Mouse (Mus musculus): ENCODE results near the gene Ccl1. TPM values are rescaled to one million over a fixed set of nuclear protein-coding genes. Genes with fewer than 3 reads are reported as not detected.
A peak's percentile ranks its signal among the peaks of the same experiment; 100 is the strongest.

Gene Ccl1
- polyA plus RNA-seq, 1 experiment, result not detected

DNA sequence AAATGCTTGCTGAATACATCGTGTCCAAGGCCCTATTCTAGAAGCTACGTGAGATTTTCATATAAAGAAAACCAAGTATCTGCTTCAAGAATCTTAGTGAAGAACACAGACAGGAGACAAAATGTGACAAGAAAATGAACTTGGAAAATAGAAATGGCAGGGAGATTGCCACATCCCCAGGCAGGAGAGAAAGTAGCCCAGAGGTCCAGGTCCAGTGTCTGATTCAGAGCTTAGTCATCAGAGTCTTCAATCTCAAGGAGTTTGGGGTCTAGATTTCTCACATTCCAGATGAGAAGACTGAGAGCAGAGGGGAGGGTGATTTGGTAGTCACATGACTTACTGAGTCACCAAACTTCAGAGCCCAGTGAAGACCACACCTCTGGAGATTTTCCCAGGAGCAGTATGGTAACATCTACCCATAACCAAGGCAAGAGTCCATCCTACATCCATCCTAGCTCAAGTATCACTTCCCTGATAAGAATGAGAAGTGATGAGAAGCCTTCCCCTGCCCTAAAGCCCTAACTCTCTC, 98.5 kb downstream of the Ccl1 start:
- no peak for DNase-seq (ENCODE audit: low read depth)

DNA sequence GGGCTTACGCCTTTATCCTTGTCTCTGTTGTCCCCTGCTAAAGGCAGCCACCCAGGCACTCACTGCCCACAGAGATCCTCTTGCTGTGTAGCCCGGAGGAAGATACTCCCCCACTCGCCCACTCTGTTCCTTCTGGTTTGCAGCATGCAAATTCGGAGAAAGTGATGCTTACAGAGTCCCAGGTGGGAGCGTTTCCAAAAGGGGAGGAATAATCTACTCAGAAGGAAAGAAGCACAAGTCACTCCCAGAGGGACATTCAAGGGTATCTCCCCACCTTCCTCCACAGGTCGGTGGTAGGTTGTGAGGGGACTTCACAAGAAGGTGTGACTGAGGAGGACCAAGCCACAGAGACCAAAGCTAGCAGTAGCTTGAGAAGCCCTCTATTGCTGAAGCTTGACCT, 100.3 kb downstream of the Ccl1 start:
- no peak for DNase-seq (ENCODE audit: low read depth)

- no peak for DNase-seq (ENCODE audit: low read depth)
Observed at GRCm38 (mm10) chr11:82203706-82204105, 101.8 kb downstream of the Ccl1 start.

- DNase-seq (ENCODE audit: low read depth), result no peak
Observed at GRCm38 (mm10) chr11:82197774-82198173, 107.7 kb downstream of the Ccl1 start.

DNA sequence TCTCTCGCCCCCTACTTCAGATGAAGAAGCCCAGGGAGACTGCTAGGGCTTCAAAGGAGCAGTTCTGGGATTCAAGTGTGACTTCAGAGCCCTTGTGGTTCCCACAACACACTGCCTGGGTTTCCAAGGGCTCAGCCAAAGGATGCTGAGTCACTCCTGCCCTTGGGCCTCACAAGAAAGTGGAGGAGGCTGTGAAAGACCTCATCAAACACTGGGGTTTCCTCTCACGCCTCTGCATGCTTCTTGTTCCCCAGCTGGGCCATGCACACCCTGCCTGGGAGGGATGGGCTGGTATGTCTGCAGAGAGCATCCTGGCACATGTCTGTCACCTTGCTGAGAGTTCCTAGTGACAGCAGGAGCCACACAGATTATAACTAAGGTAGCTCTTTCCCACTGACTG, 110.5 kb downstream of the Ccl1 start:
- no peak for DNase-seq (ENCODE audit: low read depth)

- no peak for DNase-seq (ENCODE audit: low read depth)
Observed at GRCm38 (mm10) chr11:82193826-82194225, 111.7 kb downstream of the Ccl1 start.

- no peak for DNase-seq (ENCODE audit: low read depth)
Observed at GRCm38 (mm10) chr11:82189782-82190563, 115.5 kb downstream of the Ccl1 start.

DNA sequence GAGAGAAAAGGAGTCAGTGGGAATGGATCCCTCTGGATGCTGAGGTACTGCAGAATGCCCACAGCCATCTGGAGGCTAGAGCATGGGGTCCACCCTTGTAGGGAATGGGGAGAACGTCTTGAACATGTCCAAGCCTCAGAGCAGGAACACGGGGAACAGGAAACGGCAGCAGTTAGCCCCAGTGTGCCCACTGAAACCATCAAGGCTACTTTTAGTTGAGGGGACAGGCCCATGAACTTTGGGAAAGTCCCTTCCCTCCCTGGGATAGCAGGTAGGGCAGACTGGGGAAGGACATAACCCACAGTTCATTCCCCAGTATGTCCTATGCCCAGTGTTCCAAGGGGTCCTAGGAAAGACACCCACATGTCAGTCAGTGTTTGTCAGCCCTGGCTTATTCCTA, 119.8 kb downstream of the Ccl1 start:
- no peak for DNase-seq (ENCODE audit: low read depth)

GRCm38 (mm10) chr11:82183281-82183935, 122.1 kb downstream of the Ccl1 start:
- DNase-seq (ENCODE audit: low read depth), result no peak

GRCm38 (mm10) chr11:82182401-82182800, 123.1 kb downstream of the Ccl1 start:
- no peak for DNase-seq (ENCODE audit: low read depth)

DNA sequence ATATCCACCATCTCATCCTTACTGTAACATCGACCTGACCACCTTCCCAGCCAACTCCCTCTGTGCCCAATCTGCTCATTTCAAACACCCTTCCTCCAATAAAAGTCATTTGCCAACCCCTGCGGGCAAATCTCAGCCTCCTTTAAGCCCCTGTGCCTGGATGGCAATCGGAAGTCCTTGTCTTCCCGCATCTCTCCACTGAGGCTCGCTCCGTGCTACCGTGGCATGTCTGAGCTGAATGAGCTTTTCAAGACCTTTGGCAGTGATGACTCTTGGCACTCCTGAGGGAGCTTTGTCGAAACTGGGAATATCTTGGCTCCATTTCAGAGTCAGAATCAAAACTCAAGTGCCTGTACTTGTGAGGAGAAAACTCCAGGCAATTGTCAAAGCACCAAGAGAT, 124.2 kb downstream of the Ccl1 start:
- no peak for DNase-seq (ENCODE audit: low read depth)

- no peak for DNase-seq (ENCODE audit: low read depth)
Observed at GRCm38 (mm10) chr11:82178161-82178560, 127.3 kb downstream of the Ccl1 start.

DNA sequence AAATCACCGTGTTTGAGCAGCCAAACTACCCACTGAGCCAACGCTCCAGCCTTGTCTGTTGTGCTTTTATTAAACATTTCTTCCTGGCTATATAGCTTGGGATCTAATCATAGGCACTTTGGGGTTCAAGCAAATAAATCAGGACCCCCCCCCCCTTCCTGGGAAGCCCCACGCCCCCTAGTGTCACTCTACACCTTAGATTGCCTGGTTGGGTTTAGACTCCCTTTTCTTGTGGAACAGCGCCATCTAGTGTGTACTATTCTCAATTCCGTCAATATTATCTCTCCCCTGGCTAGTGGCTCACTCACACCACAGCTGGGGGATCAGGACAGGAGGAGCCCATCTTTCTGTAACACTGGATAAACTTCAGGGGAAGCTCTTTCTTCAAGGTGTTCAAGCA, 127.8 kb downstream of the Ccl1 start:
- DNase-seq (ENCODE audit: low read depth), result no peak

GRCm38 (mm10) chr11:82174794-82175193, 130.7 kb downstream of the Ccl1 start:
- DNase-seq (ENCODE audit: low read depth), result no peak

- DNase-seq (ENCODE audit: low read depth), result no peak
Observed at GRCm38 (mm10) chr11:82173491-82173890, 132.0 kb downstream of the Ccl1 start.

- no peak for DNase-seq (ENCODE audit: low read depth)
Observed at GRCm38 (mm10) chr11:82171316-82172071, 134.0 kb downstream of the Ccl1 start.

DNA sequence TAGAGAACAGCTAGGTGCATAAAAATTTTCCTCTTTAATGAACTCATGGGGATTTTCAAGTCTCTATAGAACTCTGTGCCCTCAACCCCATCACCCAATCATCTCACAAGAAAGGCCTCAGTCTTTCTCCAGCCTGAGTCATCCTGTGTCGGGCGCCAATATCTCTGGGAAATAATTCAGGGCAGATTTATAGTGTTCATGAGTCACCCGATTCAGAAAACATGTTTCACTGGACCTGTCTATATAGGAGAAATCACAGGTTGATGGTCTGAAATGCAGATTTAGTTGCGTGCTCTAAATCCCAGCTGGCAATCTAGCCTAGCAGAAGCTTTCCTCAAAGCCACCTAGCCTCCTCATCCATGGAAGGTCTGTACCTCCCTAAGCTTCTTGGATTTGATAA, 136.0 kb downstream of the Ccl1 start:
- DNase-seq (ENCODE audit: low read depth), result no peak

GRCm38 (mm10) chr11:82168308-82168707, 137.2 kb downstream of the Ccl1 start:
- DNase-seq (ENCODE audit: low read depth), result no peak

- DNase-seq (ENCODE audit: low read depth), result no peak
Observed at GRCm38 (mm10) chr11:82163285-82163684, 142.2 kb downstream of the Ccl1 start.

DNA sequence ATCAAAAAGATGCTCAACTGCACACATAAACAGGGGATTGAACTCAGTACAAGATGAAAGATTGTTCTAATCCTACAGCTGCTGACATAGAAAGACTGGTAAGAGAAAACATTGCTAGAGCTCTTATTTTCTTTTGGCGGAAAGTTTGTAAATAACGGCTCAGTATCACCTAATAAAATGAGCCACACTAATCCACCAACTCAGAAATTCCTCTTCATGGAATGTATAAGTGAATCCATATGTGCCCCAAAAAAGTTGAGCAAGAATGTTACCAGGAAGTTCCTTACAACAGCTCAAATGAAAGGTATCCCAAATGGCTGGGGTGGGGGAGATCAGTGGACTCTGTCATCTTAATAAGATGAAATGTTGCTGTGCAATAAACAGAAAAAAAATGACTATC, 146.4 kb downstream of the Ccl1 start:
- no peak for DNase-seq (ENCODE audit: low read depth)

DNA sequence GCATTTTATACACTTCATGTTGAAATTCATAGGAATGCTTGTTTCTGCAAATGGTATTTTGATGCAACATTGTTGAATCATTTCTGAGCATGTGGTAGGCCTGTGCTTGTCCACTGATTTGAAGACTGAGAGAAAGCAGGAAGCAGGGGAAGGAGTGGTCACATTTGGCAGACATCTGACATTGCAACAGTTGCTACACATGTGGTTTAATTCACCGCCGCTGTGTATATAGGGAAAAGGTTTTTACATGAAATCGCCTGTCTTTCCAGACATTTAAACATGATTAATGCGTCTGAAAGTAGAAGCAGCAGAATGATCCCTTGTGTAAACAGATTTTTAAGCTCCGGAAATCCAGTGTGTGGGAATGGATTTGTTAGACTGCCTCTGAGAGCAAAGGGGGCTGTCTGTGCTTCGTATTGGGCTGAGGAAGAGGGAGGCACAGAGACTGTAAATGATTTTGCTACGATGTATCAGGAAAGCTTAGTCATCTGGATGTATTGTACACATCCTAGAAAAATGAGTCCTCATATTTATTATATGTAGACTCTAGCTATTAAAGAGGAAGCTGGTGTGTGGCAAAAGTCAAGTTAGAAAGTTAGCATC, 165.9 kb downstream of the Ccl1 start:
- DNase-seq (ENCODE audit: low read depth), result peak; percentile 6

GRCm38 (mm10) chr11:82136196-82136595, 169.3 kb downstream of the Ccl1 start:
- DNase-seq (ENCODE audit: low read depth), result no peak

Measured in gonadal fat pad, adult 2 months (tissue).